Mouse (Mus musculus) left cerebral cortex, adult 9 months (tissue): ENCODE results near the gene Slc25a48.
A peak's percentile ranks its signal among the peaks of the same experiment; 100 is the strongest.

Source experiments
- DNase-seq, 2 experiments: peaks; one replicate each; pipeline ENCODE4 v3.0.0; 2022; ENCODE audit warnings: low spot score in 2 of 2

The Slc25a48 gene

DNA sequence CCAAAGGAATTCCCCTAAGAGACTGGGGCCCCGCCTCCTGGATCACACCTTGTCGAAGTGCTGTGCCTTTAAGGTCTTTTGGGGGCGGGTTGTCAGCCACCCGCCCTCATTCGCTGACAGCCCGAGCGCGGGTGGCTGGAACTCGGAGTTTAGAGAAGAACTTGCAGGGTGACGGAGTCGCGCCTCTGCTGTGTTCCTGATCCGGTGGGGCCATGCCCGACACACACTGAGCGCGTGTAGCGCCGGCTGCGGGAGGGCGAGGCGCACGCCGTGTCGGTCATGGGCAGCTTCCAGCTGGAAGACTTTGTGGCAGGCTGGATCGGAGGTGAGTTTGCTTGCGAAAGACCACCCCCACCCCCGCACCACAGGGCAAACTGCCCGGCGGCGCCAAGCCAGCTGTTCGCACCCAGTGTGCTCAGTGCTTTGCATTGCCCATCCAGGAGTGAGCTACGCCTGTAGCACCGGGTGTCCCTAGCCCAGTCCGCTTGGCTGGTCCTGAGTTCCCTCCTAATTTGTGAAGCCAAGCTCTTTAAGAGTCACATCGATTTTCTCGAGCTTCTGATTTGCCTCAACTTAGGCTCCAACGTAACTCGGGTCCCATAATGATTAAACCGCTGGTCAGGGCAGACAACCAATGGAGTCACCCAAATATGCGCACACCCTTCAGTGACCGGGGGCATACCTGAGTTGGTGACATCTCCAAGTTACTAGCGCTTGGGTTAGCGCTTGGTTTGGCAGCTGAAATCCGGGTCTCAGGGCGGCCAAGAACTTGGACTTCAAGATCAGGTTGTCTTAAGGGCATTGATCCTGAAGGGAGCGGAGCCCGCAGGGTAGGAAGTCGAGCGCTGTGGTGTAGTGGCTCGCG lies at the start of gene Slc25a48:
Gene Slc25a48 (plus strand): TSS at position 145 of the 865 bp plus-strand sequence.
- DNase-seq, result no peak

DNA sequence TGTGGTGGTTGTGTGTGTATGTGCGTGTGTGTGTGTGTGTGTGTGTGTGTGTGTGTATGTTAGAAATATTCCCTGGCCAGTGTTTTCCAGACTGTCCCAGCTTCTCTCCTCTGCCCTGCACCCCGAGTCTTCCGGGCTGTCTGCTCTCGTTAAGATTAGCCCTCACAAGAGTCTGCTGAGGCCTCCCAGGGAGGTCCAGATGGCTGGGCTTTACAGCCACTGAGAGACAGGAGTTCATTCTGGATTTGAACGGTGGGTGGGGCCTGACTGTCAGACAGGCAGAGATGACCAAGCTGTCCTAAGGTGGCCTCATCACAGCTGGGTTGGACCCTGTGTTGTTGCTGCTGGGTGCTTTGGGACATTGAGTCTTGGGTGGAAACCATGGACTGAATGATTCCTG lies 40.6 kb upstream of the Slc25a48 start:
- DNase-seq, result no peak

DNA sequence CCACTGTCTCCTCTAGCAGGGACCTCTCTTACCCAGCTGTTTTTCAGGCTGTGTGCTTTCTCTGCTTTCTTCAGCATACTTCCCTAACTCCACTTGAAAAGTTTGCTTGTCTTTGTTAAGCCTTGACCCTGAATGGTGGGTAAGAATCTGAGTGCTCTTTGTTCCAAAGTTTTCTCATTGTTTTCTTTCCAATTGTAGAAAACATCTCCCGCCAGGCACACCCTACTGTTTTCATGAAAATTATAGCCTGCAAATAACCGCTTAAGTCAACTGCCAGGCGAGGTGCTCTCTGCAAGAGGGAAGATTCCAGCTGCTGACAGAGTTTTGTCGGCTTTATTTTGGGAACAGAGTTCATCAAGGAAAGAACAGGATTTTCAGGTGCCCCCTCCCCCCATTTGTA lies 37.0 kb upstream of the Slc25a48 start:
- peak in 1 of 2 experiments; percentile 9 for DNase-seq

DNA sequence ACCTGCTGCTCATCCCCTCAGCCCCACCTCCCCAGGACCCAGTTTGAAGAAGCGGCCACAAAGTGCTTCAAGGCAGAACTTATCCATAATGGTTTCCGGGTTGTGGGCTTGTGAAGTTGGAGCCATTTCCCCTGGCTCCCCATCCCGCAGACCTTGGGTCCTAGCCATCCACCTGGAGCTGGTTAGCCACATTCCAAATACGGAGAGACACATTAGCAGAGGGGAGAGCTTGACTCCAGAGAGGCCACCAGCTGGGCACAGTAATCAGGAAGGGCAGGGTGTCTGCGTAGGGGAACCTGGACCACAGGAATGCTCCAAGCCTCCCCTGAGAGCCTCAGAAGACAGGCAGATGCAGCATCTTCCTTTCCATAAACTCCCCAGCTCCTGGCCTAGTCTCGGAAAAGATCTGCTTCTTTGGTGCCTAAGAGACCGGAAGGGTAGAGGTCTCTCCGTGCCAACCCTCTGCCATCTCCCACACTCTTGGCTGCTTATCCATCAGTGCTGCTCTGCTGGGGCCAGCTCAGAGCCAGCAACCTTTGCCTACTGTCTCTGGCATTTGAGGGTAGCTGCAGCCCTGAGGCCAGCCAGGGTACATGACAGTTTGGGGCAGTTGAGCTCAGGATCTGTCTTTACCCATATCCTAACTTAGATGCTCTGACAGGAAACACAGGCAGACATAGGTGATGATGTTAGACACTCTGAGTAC lies 34.6 kb upstream of the Slc25a48 start:
- DNase-seq, result no peak

DNA sequence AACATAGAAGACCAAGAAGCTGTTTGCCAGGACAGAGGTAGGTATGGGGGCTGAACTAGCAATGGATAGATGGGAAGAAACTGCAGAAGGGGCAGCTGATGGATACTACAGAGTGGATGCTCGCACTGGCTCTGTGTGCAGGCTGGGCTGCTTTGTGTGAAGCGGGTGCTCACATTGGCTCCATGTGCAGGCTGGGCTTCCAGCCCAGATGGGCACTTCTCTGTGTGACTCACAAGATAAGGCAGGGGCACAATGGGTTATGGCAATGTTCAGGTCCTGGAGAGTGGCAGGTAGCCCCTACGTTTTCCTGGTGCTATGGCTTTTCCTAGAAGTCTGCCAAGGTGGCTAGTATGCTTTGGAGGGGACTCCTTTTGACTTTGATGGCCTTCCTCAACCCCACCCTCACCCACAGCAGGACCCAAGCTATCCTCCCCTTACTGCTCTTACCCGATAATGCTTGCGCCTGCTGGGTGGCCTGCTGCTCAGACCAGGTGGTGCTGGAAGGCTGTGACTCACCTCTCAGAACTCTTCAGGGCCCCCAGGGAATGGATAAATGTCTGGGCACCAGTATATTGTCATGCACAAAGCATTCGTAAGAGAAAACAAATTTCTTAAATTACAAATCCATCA lies 33.5 kb upstream of the Slc25a48 start:
- no peak for DNase-seq

DNA sequence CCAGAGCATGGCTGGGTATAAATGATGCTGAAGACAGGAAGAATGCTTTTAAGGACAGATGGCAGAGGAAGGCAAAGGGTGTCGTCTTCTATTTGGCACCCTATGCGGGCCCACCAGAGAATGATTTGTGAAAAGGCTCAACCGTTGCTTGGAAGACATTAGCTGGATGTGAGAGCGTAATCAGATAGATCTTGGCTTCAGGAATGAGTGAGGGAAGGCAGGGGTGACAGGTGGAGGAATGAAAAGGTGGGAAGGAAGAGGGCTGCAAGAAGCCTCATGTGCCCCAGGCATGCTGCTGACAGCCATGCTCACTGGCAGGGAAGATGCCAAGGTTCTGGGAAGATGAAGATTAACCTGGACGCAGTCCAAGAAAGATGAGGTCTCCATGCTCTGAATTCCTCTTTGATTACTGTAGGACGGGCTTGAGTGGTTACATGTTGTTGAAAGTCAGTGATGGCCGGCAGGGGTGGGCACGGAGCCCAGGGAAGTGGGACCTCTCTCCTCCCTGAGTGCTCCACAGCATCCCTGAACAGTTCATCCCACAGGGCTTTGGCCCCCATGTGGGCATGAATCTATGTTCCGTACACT lies 25.8 kb upstream of the Slc25a48 start:
- DNase-seq, result no peak

DNA sequence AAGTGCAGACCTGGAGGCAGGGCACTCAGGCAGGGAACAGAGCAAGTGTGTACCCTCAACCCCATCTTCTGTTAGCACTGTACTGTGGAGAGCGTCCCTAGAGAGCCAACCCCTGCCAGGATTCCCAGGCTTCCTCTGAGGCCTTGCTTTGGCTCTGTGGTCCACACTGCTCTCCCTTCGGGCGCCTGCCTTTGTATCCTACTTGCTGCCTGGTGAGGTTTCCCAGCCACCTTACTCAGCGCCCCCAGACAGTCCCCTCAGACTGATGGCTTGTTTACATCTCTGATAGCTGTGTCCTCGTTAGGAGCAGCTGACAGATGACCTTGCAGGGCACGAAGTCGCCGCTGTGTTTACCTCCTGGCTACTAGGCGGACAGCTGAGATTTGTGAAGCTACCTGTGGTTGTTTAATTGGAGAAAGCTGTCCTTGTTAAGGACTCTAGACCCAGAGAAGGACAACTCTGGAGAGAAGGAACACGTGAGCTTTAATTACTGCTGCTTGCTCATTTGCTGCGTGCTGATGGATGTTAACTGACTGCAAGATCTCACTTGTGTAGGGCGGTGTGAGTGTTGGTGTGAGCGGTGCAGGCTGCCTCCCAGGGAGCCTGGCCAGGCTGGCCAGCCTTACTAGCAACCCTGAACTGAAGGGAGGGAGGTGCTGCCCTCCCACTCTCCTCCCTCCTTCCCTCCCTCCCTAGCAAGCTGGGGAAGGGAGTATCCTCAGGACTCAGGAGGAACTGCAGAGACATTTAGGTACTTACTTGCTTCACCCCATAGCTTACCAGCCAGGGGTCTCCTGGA lies 19.3 kb upstream of the Slc25a48 start:
- DNase-seq, result no peak

DNA sequence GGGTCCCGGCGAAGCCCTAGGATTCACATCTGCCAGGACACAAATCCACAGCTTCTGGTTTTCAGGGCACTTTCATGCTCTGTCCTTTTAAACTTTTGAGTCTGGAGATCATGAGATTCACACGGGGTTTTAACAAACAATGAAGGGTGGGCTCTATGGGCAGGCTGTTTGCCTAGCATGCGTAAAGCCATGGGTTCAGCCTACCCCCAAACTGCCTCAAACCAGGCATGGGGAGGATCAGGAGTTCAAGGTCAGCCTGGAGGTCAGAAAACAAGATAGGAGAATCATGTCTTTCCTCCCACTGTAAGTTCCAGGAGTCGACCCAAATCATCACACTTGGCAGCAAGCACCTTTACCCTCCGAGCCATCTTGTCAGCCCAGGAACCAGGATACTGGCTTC lies 18.6 kb upstream of the Slc25a48 start:
- no peak for DNase-seq

DNA sequence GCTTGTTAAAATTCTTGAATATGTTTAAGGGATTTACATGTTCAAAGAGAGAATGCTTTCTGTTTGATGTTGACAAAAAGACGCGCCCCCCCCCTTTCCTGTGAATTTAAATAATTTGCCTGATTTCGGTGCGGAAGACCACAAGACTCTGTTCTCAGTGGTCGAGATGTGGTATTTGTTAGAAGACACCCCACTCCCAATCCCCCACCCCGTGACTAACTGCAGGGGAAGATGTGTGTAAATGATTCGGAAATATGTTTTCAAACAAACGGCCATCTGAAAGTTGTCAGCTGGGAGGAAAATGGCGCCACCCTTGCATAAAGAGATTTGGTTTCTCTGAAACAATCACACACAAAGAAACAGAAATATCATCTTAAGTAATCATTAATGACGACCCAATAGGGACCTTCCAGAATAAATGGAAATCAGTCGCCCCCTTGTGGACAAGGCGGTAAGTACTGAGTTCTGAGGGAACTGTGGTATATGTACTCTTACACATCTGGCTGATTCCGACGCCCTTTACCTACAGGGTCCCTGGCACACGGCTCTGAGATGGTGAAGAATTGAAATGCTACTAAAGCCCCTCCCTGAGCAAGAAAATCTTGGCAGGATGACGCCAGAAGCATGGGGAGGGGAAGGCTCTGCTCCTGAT lies 16.0 kb upstream of the Slc25a48 start:
- peak in 1 of 2 experiments; percentile 82 for DNase-seq

DNA sequence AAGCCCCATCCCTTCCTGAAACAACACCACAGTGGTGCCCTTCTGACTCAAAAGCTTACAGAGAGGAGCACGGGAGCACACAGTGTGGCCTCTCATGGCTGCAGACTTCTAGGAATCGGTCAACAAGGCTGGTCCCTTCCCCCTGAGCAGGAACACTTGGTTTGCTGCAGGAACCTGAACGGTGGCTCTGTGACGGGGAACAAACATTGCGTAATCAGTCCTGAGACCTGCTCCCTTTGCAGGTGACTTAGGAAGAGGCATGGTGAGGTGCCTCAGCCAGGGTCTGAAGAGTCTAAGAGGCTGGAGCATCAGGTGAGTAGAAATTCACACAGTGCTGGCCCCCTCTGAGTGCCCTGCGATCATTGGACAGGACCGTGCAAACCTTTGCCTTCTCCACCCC lies 12.2 kb upstream of the Slc25a48 start:
- DNase-seq, result no peak

DNA sequence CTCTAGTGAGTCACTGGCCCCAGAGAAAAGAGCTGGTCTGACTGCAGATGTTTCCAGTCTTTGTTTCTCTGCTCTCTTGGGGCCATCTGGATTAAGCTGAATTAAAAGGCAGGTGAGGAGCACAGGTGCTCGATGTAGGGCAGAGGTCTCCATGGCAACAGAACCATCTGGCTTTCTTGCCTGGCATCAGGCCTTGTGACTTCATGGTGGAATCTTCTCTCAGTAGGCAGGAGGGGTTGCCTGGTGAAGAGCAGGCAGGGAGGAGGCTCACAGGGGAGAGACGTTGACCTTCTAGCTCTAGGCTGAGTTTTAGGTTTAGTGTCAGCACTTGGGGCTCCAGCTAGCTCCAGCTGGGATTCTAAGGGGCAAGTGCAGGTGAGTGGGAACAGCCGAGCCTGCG lies 11.8 kb upstream of the Slc25a48 start, which contains the start of gene Gm3045:
Gene Gm3045 (plus strand): TSS at position 230 of the 400 bp plus-strand sequence.
- no peak for DNase-seq

DNA sequence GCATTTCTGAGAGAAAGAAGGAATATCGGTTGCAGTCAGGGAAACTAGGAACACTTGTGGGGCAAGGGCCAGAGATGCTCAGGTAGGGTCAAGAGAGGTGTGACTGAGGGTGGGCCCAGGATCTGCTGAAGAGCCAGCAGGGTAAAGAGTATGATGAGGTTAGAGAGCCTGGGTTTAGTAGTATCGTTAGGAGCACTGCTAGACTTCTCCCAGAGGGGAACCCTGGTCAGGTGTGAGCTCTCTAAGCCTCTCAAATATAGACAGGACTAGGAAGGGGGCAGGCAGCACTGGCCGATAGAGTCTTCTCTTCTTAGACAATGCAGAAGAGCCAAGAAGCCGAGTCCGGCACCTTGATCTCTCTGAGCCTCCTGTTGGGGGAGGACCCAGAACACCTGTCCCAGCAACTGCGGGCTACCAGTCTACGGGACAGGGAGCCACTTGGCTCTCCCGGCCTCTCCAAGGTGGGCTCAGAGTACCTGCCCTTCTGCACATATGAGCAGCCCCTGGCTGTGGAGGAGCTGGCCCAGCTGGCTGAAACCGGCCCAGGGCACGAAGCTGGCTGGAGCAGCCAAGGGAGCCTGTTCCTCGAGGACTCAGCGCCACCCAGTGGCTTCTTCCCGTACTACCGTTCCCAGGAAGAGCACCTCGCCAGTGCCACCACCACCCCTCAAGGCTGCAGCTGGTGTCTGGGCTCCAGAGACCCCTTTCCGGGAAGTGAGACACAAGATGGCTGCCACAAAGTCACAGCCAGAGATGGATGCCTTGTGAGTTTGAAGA lies 9.2 kb upstream of the Slc25a48 start:
- peak in 1 of 2 experiments; percentile 71 for DNase-seq

DNA sequence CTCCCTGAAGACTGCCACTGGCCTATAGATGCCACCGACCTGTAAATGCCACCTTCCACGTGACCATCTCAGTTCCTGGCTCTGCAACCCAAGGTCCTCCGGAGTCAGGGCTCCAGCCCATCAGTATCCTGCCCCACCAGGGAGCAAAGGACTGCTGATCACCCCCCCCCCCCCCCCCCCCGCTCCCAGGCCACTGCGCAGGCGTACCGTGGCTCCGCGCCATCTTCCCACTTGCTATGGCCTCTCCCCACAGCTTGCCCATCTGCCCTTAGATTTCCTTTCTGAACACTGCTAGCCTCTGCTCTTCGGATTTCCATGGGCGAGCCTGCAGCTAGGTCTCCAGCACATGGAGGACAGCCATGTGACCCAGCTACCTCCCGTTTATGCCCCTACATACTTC lies 5.7 kb upstream of the Slc25a48 start:
- DNase-seq, result no peak

DNA sequence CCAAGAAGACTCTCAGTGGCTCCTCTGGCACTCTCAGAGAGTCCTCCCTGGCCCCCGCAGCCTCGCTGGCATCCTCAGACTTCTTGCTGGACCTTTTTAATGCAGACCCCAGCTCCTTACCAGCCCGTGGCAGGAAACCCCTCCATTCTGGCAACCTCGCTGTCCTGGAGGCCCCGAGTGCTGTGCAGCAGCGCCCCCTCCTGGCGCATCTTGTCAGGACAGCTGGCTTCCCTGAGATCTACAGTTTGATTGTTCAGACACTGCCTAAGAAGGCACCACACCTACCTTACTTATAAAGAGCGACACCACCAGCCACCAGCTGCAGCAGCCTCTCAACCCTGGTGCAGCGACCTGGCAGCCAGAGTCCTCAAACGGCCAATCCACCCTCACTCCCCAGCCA lies 4.7 kb upstream of the Slc25a48 start:
- peak in 1 of 2 experiments; percentile 64 for DNase-seq

DNA sequence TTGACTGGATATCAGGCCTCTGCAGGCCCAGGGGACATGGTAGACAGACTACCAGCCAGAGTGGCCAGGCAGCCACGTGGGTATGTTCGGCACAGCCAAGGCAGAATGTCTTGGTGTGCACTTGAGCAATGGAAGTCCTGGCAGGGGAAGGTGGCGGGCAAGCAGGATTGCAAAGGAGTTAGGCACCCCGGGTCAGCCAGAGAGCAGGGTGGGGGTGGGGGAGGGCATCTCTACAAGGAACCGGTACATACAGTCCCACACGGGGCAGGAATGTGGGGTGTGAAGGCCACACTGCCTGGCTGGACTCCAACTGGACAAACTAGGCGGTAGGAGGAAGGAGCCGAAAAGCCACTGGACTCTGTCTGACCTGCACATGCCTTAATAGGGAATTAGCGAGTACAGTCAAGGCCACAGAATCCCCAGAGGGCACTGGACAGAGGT lies 3.8 kb upstream of the Slc25a48 start:
- no peak for DNase-seq

DNA sequence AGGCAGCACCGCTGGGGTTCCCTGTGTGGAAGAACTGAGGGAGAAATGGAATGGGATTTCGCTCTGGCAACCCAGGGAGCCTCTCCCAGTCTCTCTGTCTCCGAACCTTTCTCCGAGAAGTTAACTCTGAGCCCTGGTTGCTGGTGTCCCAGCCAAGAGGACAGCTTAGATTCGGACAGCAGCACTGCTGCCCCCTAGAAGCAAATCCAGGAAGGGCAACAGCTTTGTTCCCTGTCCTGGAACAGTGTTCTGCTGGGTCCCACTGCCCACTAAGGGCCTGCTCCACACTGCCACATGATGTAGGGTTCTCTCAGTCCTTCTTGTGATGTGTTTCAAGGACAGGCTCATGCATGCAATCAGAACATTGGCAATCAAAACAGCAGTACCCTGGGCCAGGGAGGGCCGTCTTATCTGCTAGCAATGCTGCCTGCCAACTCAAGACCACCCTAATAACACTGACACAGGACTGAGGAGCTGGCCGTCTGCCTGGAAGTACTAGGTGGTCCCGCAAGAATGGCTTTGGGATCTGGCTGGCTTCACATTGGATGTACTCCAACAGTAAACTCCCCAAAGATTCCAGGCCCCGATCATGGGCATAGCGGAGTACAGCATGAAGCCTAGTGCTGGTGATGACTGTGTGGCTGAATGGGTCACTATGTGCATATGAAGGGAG lies 2.4 kb upstream of the Slc25a48 start:
- DNase-seq, result no peak

DNA sequence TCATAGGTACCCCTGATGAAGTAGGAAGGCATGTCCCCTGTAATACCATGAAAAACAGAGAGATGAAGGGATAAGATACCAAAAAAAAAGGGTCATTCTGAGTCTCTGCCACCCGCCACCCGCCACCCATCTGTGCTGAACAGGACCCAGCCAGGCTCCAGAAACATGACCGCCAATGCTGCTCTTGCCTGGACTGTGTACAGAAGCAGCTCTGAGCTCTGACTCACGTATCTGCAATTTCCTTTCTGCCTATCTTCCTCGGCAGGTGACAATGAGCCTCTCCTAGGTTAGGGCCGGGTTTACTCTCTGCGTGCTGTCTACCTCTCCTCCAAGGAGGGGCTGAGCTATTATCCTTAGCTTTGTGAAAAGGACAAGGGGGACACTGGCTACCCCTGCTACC lies 5.3 kb downstream of the Slc25a48 start:
- DNase-seq, result no peak

DNA sequence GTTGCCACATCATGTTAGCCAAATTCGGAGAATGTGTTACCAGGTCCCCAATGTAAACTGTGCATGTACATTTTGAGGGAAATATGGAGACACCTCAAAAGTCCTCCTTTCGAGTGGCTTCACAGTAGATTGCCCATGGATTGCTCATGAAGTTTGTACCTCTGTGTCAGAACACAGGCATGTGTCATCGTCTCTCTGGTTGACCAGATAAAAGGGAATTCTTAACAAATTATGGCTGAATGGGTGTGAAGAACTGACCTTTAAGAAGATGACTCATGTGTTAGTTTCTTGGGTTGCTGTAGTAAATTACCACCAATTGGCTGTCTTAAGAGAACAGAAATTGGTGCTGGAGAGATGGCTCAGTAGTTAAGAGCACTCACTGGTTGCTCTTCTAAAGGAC lies 6.0 kb downstream of the Slc25a48 start:
- no peak for DNase-seq

DNA sequence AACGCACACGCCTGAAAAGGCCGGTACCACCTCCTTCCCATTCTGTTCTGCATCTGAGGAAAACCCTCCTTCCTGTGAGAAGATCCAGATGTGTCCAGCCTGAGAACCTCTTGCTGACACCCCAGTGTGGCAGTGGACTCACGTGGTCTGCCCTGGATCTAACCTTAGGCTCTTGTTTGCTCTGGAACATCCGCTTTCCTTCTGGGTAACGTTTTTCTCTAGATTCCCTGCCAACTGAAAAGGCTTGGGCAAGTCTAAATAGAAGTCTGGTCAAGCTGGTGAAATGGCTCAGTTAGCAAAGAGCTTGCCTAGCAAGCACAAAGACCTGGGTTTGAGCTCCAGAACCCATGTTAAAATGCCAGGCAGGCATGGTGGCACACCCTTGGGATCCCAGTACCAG lies 6.8 kb downstream of the Slc25a48 start:
- DNase-seq, result no peak
